Mouse (Mus musculus): ENCODE data around the gene Nab2.

The Nab2 gene

DNA sequence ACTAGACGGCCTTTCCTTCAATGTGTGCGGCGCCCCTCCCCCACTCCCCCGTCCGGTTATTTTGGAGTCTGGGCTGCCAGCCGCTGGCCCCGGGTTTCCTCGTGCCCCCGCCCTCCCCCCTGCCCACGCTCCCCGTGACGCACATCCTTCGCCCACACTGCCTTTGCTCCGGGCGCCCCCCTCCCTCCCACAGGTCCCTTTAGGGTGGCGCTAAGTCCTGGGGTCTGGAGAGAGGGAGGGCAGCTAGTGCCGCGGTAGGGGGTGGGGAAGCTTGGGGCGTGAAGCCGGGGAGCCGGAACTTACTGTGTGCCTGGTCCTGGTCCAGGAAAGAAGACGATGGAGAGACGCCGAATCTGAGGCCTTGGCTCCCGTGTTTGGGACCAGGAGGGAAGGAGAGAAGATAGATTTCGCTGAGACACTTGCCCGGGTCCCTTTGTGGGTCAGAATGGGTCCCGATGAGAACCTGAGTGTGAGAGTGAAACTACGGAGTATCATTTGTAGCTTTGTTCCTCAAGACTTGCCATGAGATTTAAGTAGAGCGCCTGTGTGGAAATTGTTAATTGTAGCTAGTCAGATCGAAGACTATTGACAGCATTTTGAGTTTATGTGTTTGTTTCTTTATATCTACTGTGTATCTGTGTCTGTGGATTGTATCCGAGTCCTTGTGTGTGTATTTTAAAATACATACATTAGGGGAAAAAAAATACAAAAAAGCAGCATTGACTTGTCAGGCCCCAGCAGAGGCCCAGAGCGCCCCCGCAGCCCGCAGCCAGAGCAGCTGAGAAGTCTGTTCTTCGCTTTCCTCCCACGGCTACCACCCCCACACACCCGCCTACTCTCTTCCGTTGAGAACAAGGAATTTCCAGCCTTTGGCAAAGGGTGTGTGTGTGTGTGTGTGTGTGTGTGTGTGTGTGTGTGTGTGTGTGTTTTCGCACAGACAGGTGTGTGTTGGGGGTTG lies at the start of gene Nab2:
Gene Nab2 (minus strand): TSS at position 476 of the 958 bp plus-strand sequence.
- in situ Hi-C loops (cut with MboI, MseI): loop anchor here (25.0 kb wide), 1 partner anchor 606 kb away; the partner anchor contains the start of genes Cdk4, March9 and Tspan31

GRCm38 (mm10) chr10:127712736-127713135 lies 44.4 kb upstream of the Nab2 start:
- in situ Hi-C loops (cut with MboI, MseI): no loop called here

DNA sequence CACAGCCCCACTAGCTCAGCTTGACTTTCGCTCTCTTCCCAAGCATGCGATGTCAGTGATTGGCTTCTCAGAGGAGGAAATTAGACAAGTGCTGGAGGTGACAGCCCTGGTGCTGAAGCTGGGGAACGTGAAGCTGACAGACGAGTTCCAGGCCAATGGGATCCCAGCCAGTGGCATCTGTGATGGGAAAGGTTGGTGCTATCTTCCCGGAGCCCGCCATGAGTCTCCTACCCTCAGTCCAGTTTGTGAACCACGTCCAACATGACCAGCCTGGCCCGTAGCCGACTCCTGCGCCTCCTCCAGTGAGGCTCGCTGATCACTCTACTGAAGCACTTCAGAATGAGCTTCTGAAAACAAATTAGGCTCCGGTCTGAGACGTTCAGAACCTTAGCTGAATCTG lies 42.0 kb upstream of the Nab2 start:
- in situ Hi-C loops (cut with MboI, MseI): no loop called here

DNA sequence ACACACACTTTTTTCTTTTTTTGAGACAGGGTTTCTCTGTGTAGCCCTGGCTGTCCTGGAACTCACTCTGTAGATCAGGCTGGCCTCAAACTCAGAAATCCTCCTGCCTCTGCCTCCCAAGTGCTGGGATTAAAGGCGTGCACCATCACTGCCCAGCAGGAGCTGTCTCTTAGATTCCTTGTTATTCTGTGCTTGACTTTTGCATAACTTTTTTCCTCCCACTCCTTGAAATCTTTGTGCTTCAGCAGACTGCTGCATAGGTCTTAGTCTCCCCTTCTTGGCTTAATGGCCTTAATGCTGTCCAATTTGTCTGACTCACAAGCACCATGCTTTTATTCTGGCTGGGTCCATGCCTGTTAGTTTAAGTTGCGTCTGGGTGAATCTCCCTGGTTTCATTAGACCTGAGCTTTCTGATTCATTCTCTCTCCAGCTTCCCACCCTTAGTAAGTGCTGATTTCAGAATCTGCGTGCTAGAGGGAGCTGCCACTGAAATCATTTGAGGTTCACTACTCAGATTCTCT lies 40.5 kb upstream of the Nab2 start:
- in situ Hi-C loops (cut with MboI, MseI): no loop called here

DNA sequence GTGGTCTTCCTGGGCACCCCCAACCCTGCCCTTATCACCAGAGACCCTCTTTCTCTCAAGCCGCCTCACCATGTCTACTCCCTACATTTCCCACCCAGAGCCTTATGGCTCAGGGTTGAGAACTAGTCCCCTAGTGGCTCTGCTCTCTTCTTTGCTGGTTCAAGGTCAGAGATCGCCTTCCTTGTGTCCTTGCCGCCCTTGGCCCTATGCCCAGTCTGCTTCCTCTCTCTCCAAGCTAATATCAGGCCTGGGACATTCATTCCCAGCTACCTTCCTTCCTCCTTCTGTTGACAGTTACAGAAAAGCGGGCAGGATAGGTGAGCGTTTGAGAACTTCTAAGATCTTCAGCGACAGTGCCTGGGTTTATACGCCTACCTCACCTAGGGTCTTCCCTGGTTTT lies 39.4 kb upstream of the Nab2 start:
- in situ Hi-C loops (cut with MboI, MseI): no loop called here

GRCm38 (mm10) chr10:127705783-127706182 lies 37.4 kb upstream of the Nab2 start:
- in situ Hi-C loops (cut with MboI, MseI): no loop called here

- in situ Hi-C loops (cut with MboI, MseI): no loop called here
Measured at GRCm38 (mm10) chr10:127704766-127705220, 36.4 kb upstream of the Nab2 start, which contains the start of gene Myo1a. Gene Myo1a, plus strand, starts transcription at chr10:127705170.

GRCm38 (mm10) chr10:127704293-127704692 lies 35.9 kb upstream of the Nab2 start:
- in situ Hi-C loops (cut with MboI, MseI): no loop called here

- in situ Hi-C loops (cut with MboI, MseI): no loop called here
Measured at GRCm38 (mm10) chr10:127703299-127703698, 34.9 kb upstream of the Nab2 start.

DNA sequence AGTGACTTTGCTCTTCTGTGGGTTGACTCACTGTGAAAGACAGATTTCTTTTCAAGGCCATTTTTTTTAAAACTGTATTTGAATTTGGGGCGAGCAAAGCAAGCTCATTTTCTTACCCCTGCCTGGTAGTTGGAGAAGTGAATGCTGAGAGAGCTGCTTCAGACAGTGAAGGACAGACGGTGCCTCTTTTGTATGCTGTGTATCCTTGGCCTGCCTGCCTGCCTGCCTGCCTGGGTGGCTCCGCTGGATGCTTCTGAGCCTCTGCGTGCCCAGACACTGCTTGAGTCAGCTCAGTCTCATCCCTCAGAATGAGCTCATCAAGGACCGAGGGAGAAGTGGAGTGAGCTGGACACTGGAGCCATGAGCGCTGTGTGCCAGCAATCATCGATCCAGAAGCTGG lies 30.6 kb upstream of the Nab2 start:
- in situ Hi-C loops (cut with MboI, MseI): loop anchor here (10.0 kb wide), 1 partner anchor 236 kb away; no protein-coding TSS in a partner anchor

GRCm38 (mm10) chr10:127695775-127696174 lies 27.4 kb upstream of the Nab2 start:
- in situ Hi-C loops (cut with MboI, MseI): loop anchor here (10.0 kb wide), 1 partner anchor 239 kb away; no protein-coding TSS in a partner anchor

DNA sequence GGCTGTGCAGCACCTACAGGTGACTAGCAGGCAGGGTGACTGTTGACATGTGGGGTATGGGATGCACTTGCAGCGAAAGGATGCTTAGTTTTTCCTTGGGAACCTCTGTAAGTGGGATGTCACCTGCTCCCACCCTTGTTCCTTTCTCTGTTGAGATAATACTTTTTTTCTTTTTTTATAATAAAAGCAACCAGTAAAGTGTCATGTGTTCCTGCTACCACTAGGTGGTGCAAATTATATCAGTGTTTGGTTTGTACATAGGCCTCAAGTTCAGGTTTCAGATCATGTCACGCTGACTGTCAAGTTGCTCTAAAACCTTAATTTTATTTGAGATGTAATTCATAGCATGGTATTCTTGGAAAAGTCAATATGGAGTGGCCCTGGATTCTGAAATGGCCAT lies 26.3 kb upstream of the Nab2 start:
- in situ Hi-C loops (cut with MboI, MseI): loop anchor here (10.0 kb wide), 1 partner anchor 240 kb away; no protein-coding TSS in a partner anchor

DNA sequence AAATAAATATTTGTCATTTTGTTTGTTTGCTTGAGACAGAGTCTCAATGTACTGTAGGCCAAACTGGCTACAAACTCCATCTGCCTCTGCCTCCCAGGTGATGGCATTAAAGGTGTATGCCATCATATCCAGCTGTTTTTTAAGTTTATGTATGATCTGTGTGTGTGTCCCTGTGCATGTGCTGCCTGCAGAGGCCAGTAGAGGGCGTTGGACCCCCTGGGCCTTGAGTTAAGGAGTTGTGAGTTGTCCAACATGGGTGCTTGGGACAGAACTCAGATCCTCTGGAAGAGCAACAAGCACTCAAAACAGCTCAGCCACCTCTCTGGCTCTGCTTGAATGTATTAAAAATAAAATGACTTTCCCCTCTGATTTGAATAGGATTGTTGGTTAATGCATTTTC lies 22.7 kb upstream of the Nab2 start:
- in situ Hi-C loops (cut with MboI, MseI): loop anchor here (10.0 kb wide), 1 partner anchor 244 kb away; no protein-coding TSS in a partner anchor

- in situ Hi-C loops (cut with MboI, MseI): no loop called here
Measured at GRCm38 (mm10) chr10:127682886-127683285, 14.5 kb upstream of the Nab2 start.

- in situ Hi-C loops (cut with MboI, MseI): loop anchor here (5.0 kb wide), 1 partner anchor 57 kb away; the partner anchor contains the start of gene Zbtb39
Measured at GRCm38 (mm10) chr10:127679881-127680280, 11.5 kb upstream of the Nab2 start.

DNA sequence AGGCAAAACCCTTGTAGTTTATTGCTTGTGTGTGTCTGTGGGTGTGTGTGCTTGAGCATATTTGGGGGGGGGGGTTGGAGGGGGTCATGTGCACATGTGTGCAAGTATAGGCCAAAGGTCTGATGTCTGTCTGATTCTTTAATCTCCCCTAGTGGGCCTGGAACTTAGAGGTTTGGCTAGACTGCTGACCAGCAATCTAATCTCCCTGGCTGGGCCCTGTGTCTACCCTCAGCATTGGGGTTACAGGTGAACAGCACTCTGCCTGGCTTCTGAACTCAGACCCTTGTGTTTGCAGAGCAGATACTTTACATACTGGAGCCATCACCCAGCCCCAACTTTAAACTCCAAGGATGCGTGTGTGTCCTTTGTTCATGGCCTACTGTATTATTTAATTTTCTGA lies 10.8 kb upstream of the Nab2 start:
- in situ Hi-C loops (cut with MboI, MseI): loop anchor here (5.0 kb wide), 1 partner anchor 58 kb away; the partner anchor contains the start of gene Zbtb39

DNA sequence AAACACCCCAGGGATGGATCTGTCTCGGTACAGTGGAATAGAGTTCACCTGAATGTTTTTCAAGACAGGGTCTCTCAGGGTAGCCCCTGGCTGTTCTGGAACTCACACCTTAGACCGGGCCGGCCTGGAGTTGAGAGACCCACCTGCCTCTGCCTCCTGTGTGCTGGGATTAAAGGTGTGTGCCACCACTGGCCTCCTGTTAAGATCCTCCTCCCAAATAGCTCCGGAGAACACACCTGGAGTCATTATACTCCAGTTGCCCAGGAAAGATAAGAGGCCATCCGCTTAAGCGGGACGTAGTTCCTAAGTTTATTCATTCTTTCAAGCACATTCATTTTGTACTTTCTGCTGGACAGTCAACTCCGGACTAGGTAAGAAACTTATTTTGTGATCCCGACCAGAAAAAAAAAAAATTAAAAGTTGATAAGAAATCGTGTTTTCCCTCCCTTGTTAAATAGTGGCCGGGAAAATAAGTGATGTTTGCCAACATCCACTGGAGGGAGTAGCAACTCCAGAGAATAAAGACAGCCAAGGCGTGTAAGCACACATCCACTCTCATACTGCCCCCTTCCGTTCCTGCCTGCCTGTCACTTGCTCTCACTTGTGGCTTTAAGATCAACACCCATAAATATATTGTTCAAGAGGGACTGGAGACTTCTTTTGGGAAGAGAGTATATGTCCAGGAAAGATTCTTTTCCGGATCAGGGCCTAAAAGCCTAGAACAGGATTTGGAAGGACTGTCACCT lies 9.4 kb upstream of the Nab2 start:
- in situ Hi-C loops (cut with MboI, MseI): loop anchor here (5.0 kb wide), 1 partner anchor 60 kb away; the partner anchor contains the start of gene Zbtb39

- in situ Hi-C loops (cut with MboI, MseI): loop anchor here (5.0 kb wide), 1 partner anchor 60 kb away; the partner anchor contains the start of gene Zbtb39
Measured at GRCm38 (mm10) chr10:127676691-127677548, 8.6 kb upstream of the Nab2 start.

DNA sequence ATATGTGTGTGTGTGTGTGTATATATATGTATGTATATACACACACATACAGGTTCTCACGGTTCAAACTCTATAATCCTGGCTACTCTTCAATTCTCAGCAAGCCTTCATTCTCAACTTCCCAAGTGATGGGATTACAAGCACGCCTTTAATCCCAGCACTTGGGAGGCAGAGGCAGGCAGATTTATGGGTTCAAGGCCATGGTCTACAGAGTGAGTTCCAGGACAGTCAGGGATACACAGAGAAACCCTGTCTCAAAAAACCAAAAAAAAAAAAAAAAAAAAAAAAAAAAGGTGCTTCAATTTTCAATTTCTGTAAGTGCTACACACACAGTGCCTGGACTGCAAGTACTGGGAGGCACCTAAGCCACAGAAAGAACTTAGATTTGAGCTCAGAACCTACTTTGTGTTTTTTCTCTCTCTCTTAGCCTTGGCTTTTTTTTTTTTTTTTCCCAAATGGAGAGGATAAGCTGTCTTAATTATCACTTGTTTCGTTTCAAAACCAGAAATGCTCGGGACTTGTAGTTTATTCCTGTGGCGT lies 7.6 kb upstream of the Nab2 start:
- in situ Hi-C loops (cut with MboI, MseI): loop anchor here (5.0 kb wide), 1 partner anchor 61 kb away; the partner anchor contains the start of gene Zbtb39

All from T-helper 1 cell (primary cell).